Mouse (Mus musculus): Measurements from ENCODE around the gene Rorb. TPM values are rescaled to one million over a fixed set of nuclear protein-coding genes. Genes with fewer than 3 reads are reported as not detected.

Gene Rorb
- polyA plus RNA-seq, 1 experiment, result not detected

- Histone ChIP-seq H3K9me3 (ENCODE audit: control insufficient read depth, low read length) (no peaks in the 10 kb centered on the region), H3K36me3 (ENCODE audit: control insufficient read depth) (no peaks in the 10 kb centered on the region), H3K27me3 (ENCODE audit: control insufficient read depth) (peaks cover 42% of the 10 kb centered on the region), H3K4me3 (replicated peaks) (no peak overlapping the region), H3K4me1 (ENCODE audit: control insufficient read depth) (peaks cover 5% of the 10 kb centered on the region)
- TF ChIP-seq TAL1 (IDR thresholded peaks at IDR 0.05; ENCODE audit: low read length), result no peak
- TF ChIP-seq GATA1 (IDR thresholded peaks at IDR 0.05; ENCODE audit: low read length), result no peak
Measured at GRCm38 (mm10) chr19:19108596-19109381, 2.2 kb downstream of the Rorb start.

- no peaks in the 10 kb centered on the region for H3K9me3 ChIP-seq (ENCODE audit: control insufficient read depth, low read length)
- no peaks in the 10 kb centered on the region for H3K36me3 ChIP-seq (ENCODE audit: control insufficient read depth)
Measured at GRCm38 (mm10) chr19:19104581-19104980, 6.4 kb downstream of the Rorb start.

GRCm38 (mm10) chr19:19097149-19097548 lies 13.8 kb downstream of the Rorb start:
- no peaks in the 10 kb centered on the region for H3K27me3 ChIP-seq (ENCODE audit: control insufficient read depth)
- no peaks in the 10 kb centered on the region for H3K36me3 ChIP-seq (ENCODE audit: control insufficient read depth)

More at GRCm38 (mm10) chr19:19104581-19104980, 6.4 kb downstream of the Rorb start:
- no peak overlapping the region for H3K4me3 ChIP-seq (replicated peaks)
- TF ChIP-seq TAL1 (IDR thresholded peaks at IDR 0.05; ENCODE audit: low read length) (no peak), GATA1 (IDR thresholded peaks at IDR 0.05; ENCODE audit: low read length) (no peak)
- H3K27me3 ChIP-seq (ENCODE audit: control insufficient read depth), result peaks cover 20% of the 10 kb centered on the region
- no peaks in the 10 kb centered on the region for H3K4me1 ChIP-seq (ENCODE audit: control insufficient read depth)

GRCm38 (mm10) chr19:19089427-19089826 lies 21.6 kb downstream of the Rorb start:
- Histone ChIP-seq H3K9me3 (ENCODE audit: control insufficient read depth, low read length) (no peaks in the 10 kb centered on the region), H3K4me3 (replicated peaks) (no peak overlapping the region), H3K27me3 (ENCODE audit: control insufficient read depth) (no peaks in the 10 kb centered on the region), H3K36me3 (ENCODE audit: control insufficient read depth) (no peaks in the 10 kb centered on the region), H3K4me1 (ENCODE audit: control insufficient read depth) (no peaks in the 10 kb centered on the region)
- TF ChIP-seq GATA1 (IDR thresholded peaks at IDR 0.05; ENCODE audit: low read length), result no peak
- TF ChIP-seq TAL1 (IDR thresholded peaks at IDR 0.05; ENCODE audit: low read length), result no peak

More at GRCm38 (mm10) chr19:19097149-19097548, 13.8 kb downstream of the Rorb start:
- H3K4me1 ChIP-seq (ENCODE audit: control insufficient read depth), result no peaks in the 10 kb centered on the region
- no peaks in the 10 kb centered on the region for H3K9me3 ChIP-seq (ENCODE audit: control insufficient read depth, low read length)
- H3K4me3 ChIP-seq (replicated peaks), result no peak overlapping the region
- TF ChIP-seq GATA1 (IDR thresholded peaks at IDR 0.05; ENCODE audit: low read length) (no peak), TAL1 (IDR thresholded peaks at IDR 0.05; ENCODE audit: low read length) (no peak)

GRCm38 (mm10) chr19:19077880-19078279 lies 33.1 kb downstream of the Rorb start:
- TF ChIP-seq GATA1 (IDR thresholded peaks at IDR 0.05; ENCODE audit: low read length) (no peak), TAL1 (IDR thresholded peaks at IDR 0.05; ENCODE audit: low read length) (no peak)
- Histone ChIP-seq H3K4me3 (replicated peaks) (no peak overlapping the region), H3K4me1 (ENCODE audit: control insufficient read depth) (no peaks in the 10 kb centered on the region), H3K27me3 (ENCODE audit: control insufficient read depth) (no peaks in the 10 kb centered on the region), H3K9me3 (ENCODE audit: control insufficient read depth, low read length) (peaks cover 2% of the 10 kb centered on the region; the same call in 1 of the 2 replicates), H3K36me3 (ENCODE audit: control insufficient read depth) (no peaks in the 10 kb centered on the region)

- Histone ChIP-seq H3K9me3 (ENCODE audit: control insufficient read depth, low read length) (peaks cover under 1% of the 10 kb centered on the region; the same call in 1 of the 2 replicates), H3K4me1 (ENCODE audit: control insufficient read depth) (no peaks in the 10 kb centered on the region), H3K27me3 (ENCODE audit: control insufficient read depth) (no peaks in the 10 kb centered on the region), H3K4me3 (replicated peaks) (no peak overlapping the region), H3K36me3 (ENCODE audit: control insufficient read depth) (no peaks in the 10 kb centered on the region)
- no peak for TF ChIP-seq TAL1 (IDR thresholded peaks at IDR 0.05; ENCODE audit: low read length)
- TF ChIP-seq GATA1 (IDR thresholded peaks at IDR 0.05; ENCODE audit: low read length), result no peak
Measured at GRCm38 (mm10) chr19:19074756-19075155, 36.2 kb downstream of the Rorb start.

- Histone ChIP-seq H3K4me3 (replicated peaks) (no peak overlapping the region), H3K27me3 (ENCODE audit: control insufficient read depth) (no peaks in the 10 kb centered on the region), H3K4me1 (ENCODE audit: control insufficient read depth) (no peaks in the 10 kb centered on the region), H3K9me3 (ENCODE audit: control insufficient read depth, low read length) (no peaks in the 10 kb centered on the region), H3K36me3 (ENCODE audit: control insufficient read depth) (no peaks in the 10 kb centered on the region)
- TF ChIP-seq GATA1 (IDR thresholded peaks at IDR 0.05; ENCODE audit: low read length) (no peak), TAL1 (IDR thresholded peaks at IDR 0.05; ENCODE audit: low read length) (no peak)
Measured at GRCm38 (mm10) chr19:19058710-19059398, 52.1 kb downstream of the Rorb start.

GRCm38 (mm10) chr19:19058201-19058600 lies 52.8 kb downstream of the Rorb start:
- Histone ChIP-seq H3K4me1 (ENCODE audit: control insufficient read depth) (no peaks in the 10 kb centered on the region), H3K27me3 (ENCODE audit: control insufficient read depth) (no peaks in the 10 kb centered on the region), H3K4me3 (replicated peaks) (no peak overlapping the region), H3K36me3 (ENCODE audit: control insufficient read depth) (no peaks in the 10 kb centered on the region), H3K9me3 (ENCODE audit: control insufficient read depth, low read length) (no peaks in the 10 kb centered on the region)
- TF ChIP-seq GATA1 (IDR thresholded peaks at IDR 0.05; ENCODE audit: low read length) (no peak), TAL1 (IDR thresholded peaks at IDR 0.05; ENCODE audit: low read length) (no peak)

- Histone ChIP-seq H3K4me3 (replicated peaks) (no peak overlapping the region), H3K4me1 (ENCODE audit: control insufficient read depth) (no peaks in the 10 kb centered on the region), H3K9me3 (ENCODE audit: control insufficient read depth, low read length) (no peaks in the 10 kb centered on the region), H3K36me3 (ENCODE audit: control insufficient read depth) (no peaks in the 10 kb centered on the region), H3K27me3 (ENCODE audit: control insufficient read depth) (no peaks in the 10 kb centered on the region)
- TF ChIP-seq TAL1 (IDR thresholded peaks at IDR 0.05; ENCODE audit: low read length) (no peak), GATA1 (IDR thresholded peaks at IDR 0.05; ENCODE audit: low read length) (no peak)
Measured at GRCm38 (mm10) chr19:19043138-19043537, 67.9 kb downstream of the Rorb start.
